Mouse (Mus musculus) gastrocnemius, postnatal 4 days (tissue): Measurements from ENCODE around the gene Irf3. TPM values are rescaled to one million over a fixed set of nuclear protein-coding genes. Genes with fewer than 3 reads are reported as not detected.

ENCODE experiments used
- DNase-seq, 2 experiments: peaks; one replicate each; pipeline ENCODE4 v3.0.0; 2021 to 2022; ENCODE audit warnings: low spot score in 2 of 2, mixed read lengths in 2 of 2
- total RNA-seq, 2 experiments: library from RNA; stranded (reverse); gene quantifications; 2 replicates each; pipeline ENCODE4 v1.2.3; 2021

Irf3 gene
- total RNA-seq, 2 experiments from 2014 or later = 46.0 to 50.4 TPM

DNA sequence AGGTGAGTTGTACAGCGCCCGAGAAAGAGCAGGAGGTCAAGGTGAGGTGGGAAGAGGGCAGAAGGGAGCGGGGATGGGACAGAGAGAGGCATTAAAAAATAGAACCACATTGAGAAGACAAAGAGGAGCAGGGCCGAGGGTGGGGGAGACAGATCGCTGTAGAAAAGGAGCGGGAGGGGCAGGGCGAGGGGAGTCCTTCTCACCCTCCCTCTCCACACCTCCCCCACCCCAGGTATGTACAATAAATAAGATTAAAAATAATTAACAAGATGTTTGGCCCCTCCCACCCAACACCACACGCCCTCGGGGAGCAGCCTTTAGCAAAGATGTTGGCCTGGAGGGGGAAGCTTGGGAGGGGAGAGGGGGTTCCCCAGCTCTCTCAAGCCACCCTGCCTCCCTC, 30.3 kb downstream of the Irf3 start:
- no peak for DNase-seq

- no peak for DNase-seq
Measured at GRCm38 (mm10) chr7:45028351-45028750, 30.9 kb downstream of the Irf3 start.

DNA sequence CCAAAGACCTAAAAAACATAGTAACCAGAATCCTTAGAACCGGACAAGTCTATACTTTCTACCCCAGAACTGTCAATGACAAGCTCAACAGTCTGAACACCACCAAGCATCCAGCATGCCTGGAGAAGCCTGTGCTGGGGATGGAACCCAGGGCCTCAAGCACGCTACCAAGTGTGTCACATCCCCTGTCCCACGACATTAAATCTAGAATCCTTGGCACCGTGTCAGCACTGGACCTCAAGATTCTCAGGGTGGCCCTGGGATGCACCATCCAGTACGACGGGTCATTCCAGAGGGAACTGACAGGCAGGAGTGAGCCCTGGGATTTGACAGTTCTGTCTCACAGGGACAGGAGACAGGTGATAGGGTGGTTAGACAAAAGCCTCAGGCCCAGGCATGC, 32.5 kb downstream of the Irf3 start:
- no peak for DNase-seq

DNA sequence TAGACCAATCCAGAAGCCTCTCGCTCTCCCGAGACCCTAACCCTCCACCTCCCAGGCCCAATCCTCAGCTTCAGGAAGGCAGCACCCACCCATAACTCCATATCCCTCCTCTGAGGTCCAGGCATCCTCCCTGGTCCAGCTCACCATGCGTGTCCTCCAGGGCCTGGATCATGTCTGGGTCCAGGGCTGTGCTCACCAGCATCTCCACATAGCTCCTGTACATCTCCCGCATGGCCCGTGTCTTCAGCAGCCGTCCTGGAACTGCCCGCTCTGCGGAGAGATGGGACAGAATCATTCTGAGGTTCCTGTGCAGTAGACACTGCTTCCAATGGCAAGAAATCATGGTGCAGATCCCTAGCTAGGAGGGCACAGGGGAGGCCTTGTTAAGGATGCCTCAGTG, 33.4 kb downstream of the Irf3 start:
- no peak for DNase-seq

DNA sequence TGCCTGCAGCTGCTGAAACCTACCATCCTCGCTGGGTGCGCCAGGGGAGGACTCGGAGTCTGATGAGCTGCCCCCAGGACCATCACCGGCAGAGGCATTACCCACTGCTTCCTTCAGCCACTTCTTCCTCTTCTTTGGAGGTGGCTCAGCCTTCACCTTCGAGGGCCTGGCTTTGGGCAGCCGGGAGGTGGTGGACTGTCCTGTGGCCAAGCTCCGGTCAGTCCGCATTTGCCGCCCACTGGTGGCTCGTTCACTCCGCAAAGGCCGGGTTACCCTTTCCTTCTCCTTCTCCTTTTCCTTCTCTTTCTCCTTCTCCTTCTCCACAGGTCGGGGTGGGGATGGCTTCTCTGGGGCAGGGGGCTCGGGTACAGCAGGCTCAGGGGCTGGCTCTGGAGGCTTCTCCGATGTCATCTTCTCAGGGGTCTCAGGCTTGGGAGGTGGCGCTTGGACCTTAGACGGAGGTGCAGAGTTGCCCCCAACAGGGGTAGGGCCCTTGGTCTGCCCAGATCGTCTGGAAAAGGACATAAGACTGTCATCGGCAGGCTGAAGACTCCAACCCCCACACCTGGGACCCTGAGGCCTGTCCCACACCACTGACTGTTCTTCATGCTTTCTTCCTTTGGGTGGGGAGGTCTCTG, 36.4 kb downstream of the Irf3 start:
- no peak for DNase-seq

DNA sequence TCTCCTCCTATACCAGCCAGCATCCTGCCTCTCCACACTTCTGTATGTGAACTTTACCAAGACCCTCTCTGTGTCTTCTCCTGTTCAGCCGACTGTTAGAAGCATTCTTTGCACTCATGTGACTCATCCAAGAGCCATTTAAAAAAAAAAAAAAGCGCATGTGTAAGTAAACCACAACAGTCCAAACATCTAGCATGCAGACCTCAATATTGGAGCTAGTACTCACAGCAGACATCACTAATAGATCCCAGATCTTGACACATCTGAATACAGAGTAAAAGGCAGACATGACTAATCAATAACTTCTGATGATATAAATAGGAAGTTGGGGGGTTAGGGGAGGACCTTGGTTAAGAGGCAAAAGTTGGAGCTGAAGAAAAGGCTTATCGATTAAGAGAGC, 38.2 kb downstream of the Irf3 start:
- DNase-seq = no peak

DNA sequence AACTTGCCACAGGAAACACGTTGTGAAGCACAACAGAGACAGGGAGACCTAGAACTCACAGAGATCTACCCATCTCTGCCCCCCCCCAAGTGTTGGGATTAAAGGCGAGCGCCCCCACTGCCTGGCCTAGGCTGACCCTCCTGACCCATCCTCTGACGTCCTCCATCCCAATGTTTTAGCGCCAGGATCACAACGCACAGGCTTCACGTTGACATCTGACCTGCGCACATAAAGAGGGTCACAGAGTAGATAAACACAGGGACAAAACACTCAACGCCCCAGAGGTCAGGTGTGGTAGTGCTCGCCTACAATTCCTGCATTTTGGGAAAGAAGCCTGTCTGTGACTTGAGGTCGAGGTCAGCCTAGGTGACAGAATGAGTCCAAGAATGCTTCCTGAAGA, 39.3 kb downstream of the Irf3 start:
- no peak for DNase-seq

GRCm38 (mm10) chr7:45037720-45038361, 40.4 kb downstream of the Irf3 start:
- DNase-seq = peak in 1 of 2 experiments; percentile 58

- DNase-seq = no peak
Measured at GRCm38 (mm10) chr7:45038411-45038810, 41.0 kb downstream of the Irf3 start.

GRCm38 (mm10) chr7:45040851-45041250, 43.4 kb downstream of the Irf3 start:
- DNase-seq = no peak

DNA sequence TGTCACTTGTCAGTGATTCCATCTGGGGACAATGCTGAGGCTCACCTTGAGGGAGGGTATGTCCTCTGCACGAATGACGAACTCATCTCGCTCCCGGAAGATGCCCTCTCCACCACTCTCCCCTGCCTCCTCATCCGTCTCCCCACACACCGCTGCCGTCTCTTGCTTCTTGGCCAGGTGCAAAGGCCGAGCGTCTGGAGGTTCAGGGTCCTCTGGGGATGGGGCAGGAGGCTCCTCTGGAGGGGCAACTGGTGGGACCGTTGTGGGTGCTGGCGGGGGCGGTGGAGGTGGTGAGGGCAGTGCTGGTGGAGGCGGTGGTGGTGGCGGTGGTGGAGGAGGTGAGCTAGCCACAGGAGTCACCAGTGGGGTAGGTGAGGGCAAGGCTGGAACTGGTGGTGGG, 45.9 kb downstream of the Irf3 start:
- no peak for DNase-seq

DNA sequence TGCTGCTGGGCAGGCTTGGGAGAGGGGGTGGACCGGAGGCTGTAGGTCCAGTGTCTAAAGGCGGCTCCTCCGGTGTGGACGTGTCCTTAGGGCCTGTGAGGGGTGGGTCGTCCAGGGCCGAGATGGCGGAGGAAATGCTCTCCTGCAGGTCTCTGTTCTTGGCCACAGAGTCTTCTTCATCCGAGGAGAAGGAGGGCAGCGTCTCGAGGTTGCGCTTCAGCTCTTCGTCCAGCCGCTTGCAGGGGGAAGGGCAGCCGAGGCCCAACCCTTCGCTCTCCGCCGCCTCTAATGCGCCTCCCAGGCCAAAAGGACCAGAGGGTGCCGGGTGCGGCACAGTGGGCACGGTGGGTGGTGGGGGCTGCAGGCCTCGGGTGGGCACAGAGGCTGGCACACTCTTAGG, 48.3 kb downstream of the Irf3 start:
- DNase-seq = no peak

DNA sequence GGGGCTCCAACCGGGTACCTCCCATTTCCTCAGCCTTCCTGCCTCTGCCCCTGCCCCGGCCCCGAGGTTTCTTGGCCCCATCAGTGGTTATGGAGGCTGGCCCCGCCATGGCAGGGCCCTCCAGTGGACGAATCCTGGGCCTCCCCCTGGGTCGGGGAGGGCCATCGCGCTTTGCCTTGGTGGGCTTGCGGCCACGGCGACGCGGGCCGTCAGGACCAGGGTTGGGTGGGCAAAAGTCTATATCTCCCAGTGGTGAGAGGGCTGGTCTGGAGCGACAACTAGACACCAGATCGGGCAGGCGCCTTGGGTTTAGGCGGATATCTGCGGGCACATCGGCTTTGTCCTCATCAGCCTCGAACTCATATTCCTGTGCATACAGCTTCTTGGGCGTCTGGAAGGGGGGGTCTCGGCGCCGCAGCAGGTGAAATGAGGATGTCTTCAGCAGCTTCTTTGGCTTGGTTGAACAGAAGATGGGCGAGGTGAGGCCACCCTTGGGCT, 49.5 kb downstream of the Irf3 start:
- no peak for DNase-seq

DNA sequence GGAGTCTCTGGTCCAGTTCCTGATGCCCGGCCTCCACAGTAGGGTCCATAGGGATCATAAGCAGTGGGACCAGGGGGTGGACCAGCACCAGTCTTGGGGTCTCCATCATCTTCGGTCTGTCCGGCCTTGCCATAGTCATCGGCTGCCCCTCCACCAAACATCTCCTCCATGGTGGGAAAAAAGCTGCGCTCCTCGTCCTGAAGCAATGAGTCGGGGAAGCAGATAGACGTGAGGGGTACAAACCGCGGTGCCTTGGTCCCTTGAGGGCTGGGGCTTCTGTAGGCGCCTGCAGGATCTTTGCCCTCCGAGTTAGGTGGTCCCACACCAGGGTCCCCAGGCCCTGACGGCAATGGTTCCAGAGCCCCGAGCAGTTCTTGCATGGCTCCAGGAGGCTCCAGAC, 50.0 kb downstream of the Irf3 start:
- DNase-seq = no peak

DNA sequence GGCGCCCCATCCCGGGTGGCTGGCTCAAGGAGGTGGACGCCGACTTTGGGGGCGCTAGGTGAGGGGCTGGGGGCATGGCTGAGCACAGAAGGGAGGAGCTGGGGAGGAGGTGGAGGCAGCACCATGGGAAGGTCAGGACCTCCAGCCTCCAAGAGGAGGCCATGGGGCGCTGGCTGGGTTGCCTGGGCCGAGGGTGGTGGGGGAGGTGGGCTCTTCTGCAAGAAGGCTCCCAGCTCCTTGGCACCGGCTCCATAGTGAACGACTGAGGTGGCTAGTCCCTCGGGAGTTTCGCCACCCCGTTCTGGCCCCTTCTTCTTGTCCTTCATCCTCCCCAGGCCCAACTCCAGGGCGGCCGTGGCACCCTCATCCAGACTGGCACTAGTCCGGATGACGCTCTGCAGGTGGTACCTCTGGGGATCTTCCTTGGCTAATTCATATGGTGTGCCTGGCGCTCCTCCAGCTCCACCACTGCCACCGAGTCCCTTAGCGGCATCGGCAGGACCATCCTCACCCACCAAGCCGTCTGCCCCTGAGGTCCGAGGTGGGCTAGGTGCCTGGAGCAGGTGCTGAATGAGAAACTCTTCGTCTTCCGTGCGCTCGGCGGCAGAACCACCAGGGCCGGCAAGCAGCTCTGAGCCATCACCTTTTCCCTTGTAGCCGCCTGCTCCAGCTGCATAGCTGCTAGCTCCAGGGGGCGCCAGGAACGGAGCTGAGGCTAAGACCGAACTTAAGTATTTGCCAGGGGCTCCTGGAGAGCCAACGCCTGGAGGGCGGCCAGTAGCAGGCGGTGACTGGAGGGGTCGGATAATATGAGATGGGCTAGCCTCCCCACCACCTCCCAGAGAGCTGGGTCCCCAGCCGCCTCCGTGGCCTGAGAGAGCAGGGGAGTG, 50.8 kb downstream of the Irf3 start:
- DNase-seq = no peak

DNA sequence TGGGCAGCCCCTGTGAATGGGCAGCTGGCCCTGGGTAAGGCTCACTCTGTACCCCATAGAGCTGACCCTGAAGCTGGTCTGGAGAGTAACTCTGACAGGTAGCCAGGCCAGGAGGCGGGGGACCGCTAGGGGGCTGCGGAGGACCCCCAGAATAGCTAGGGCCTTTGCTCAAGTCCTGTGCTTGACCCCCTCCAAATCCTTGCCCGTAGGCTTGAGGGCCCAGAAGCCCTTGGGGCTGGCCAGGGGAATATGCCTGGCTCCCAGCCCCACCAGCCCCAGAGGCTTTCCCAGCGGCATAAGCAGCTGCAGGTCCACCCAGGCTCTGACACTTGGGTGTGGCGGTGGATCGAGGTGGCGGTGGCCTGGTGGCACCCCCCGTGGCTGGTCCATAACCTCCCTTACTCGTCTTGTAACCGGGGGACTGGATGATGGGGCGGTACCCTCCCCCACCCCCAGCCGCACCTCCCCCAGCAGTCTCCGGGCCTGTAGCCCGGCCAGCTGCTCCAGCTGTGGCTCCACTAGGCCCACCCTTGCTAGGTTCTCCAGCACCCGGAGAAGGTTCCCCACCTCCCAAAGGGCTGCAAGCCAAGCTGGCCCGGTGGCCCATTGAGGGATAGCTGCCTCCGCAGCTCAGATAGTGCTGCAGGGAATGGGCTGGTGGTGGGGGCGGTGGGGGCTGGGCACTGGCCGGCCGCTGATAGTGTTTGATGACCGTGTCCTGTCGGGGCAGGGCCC, 51.6 kb downstream of the Irf3 start:
- peak in 1 of 2 experiments; percentile 31 for DNase-seq

DNA sequence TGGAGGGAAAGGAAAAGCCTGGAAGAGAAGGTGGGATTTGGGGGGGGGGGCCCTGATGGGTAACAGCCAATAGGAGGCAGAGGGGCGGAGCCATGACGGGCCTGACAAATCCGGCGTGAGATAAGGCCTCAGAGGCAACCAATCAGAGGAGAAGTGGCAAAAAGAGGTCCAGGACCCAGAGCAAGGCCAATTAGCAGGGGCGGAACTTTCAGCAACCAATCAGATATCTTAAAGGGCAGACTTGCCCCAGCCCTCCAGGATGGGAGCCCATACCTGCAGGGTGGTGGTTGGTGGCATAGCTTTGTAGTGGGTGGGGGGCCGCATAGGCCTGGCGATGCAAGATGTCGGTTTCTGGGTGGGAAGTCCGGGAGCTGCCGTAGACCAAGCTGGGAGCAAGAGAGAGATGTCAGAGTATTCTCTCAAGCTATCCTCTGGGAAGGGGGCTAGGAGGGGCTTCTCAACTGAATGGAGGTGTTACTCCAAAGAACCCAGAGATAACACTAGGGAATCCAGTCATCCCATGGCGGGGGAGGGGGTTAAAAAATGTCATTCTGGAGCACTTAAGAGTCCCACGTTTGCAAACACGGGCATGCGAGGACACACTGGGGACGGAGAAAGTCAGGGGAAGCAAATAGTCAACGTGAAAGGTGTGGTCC, 53.6 kb downstream of the Irf3 start:
- peak; percentile 63 to 83 for DNase-seq

DNA sequence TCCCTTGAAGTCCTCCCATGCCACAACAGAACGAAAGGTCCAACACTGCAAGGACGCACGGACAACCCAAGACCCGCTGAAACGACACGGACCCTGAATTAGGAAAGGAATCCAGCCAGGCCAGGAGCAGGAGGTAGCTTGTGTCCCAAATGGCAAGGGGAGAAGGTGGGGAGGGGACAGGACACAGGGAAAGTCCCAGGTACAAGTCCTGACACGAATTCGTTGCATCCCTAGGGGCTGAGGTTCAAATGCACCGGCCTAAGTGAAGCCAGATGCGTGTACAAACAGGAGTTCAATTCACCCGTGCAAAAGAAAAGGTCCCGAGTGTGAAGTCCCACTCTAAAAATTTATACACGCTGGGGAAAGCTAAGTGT, 54.1 kb downstream of the Irf3 start:
- no peak for DNase-seq
